Mouse (Mus musculus) ES-E14 (cell line): ENCODE results near the gene Cadps.

Experiments
- CHD2 ChIP-seq: IDR thresholded peaks from 2 replicates; pipeline ENCODE4 v1.6.1; 2014; ENCODE audit warnings: mild to moderate bottlenecking, low read depth, low read length, inconsistent platforms
- HCFC1 ChIP-seq: IDR thresholded peaks from 2 replicates; pipeline ENCODE4 v1.6.1; 2012; ENCODE audit warnings: low read length, inconsistent platforms, borderline replicate concordance; ENCODE audit not compliant: insufficient read depth
- MAFK ChIP-seq: IDR thresholded peaks from 2 replicates; pipeline ENCODE4 v1.6.1; 2014; ENCODE audit warnings: mild to moderate bottlenecking, low read depth, low read length, inconsistent platforms; ENCODE audit not compliant: insufficient read depth
- ZNF384 ChIP-seq: IDR thresholded peaks from 2 replicates; pipeline ENCODE4 v1.6.1; 2012; ENCODE audit warnings: low read depth, low read length, inconsistent platforms

DNA sequence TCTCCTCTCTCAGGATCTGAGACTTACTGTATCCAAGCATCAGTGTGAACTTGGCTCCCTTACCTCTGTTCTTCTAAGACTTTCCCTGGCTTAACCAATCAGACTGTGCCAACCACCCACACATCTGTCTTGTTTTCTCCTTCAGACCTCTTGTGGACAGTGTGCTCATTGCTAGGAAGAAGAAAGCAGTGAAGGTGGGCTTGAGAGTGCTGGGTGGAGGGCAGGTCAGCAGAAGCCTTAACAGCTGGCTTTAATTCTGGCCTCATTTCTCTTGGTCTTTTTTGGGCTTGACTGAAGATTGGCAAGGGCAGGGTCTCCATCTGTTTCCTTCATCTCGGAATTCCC, 262.7 kb downstream of the Cadps start:
- no peak for TF ChIP-seq HCFC1
- no peak for TF ChIP-seq ZNF384
- no peak for TF ChIP-seq CHD2
- no peak for TF ChIP-seq MAFK
